Mouse (Mus musculus) urinary bladder, postnatal 4 days (tissue): ENCODE data around the gene Il10rb.
"Not testable (repeated sequence)": the region's sequence is repeated elsewhere in the genome, so short reads cannot be mapped to it uniquely, and the experiment has no call there.

Source experiments
- DNase-seq, 2 experiments: peaks; one replicate each; pipeline ENCODE4 v3.0.0; 2021 to 2022; ENCODE audit warnings: low spot score in 2 of 2

The Il10rb gene

GRCm38 (mm10) chr16:91416357-91416756 lies 10.4 kb downstream of the Il10rb start:
- no peak for DNase-seq

DNA sequence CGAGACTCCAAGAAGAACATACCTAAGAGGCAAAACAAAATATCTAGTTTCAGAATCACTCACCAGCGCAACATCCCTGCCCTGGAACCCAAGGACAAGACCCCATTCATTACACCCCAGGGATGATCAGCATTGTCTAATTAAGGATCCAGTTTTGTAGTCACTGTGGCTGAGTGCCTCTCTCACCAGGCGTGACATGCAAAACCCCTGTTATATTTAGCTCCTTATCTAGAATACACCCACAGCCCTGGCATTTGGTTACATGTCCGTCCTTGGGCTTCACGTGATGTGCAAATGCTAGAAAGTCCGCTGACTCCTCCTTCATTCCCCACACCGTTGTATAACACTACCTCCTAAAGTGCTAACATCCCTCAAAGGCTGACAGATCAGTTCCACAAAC lies 11.0 kb downstream of the Il10rb start:
- no peak for DNase-seq

DNA sequence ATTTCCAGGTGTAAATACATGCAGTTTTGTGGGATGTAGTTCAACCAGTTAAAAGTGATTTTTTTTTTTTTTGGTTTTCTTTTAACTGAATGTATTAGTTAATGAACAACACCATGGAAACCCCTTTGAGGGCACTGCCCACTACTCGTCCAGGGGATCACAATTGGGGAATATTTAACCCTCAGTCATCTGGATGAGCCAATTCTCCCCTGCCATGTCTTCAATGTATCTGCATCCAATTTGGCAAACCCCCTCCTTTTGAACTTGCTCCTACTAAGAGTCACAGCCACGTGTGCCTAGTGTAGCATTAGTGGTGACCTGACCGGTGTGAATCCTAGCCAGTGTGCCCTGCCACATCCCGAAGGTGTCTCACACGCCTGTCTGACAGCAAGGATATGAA lies 12.6 kb downstream of the Il10rb start:
- DNase-seq: no peak

- no peak for DNase-seq
These were observed 19.9 kb downstream of the Il10rb start for GRCm38 (mm10) chr16:91425816-91426215.

GRCm38 (mm10) chr16:91426586-91426985 lies 20.6 kb downstream of the Il10rb start:
- DNase-seq: no peak

DNA sequence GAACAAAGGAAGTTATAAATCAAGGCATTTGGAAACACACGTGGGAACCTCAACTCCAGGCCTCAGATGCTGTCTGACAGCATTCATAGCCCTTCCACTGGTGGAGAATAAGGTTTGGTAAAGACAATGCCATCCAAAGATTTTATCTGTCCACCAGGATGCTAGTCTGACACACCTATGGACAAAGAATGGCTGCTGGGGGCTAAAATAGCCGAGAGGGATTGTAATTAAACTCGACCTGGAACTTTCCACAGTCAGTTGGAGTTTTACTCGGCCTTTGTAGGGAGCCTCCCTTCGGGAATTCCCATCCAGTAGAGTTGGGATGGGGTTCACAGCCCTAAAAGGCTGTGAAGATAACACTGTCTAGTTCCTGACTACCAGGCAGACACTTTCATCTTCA lies 21.5 kb downstream of the Il10rb start:
- DNase-seq: no peak

GRCm38 (mm10) chr16:91428259-91428865 lies 22.4 kb downstream of the Il10rb start:
- no peak for DNase-seq

DNA sequence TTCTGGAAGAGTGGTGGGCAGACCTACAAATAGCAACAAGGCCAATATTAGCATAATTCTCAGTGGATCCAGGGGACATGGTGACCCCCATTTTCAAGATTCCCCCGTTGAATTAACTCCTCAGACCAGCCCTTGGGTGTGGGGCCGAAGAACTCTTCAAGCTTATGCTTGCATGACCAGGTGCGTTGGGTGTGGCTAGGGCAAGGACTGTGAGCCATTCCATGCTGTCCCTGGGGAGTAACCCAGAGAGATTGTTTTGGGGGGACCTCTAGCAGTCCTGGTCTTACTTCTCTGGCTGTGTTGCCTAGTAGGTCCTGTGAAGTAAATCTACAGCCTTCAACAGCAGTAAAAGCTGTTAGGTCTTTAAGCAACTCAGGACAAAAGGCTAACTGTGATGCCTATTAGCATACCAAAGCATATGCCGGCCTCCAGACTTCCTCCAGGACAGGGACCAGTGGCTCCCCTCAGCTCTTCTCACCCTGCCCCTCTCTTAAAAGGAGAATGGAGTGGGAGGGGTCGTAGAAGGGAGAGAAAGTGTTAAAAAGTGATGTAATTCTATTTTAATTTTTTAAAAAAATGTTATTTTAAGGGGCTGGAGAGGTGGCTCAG lies 26.9 kb downstream of the Il10rb start:
- no peak for DNase-seq

DNA sequence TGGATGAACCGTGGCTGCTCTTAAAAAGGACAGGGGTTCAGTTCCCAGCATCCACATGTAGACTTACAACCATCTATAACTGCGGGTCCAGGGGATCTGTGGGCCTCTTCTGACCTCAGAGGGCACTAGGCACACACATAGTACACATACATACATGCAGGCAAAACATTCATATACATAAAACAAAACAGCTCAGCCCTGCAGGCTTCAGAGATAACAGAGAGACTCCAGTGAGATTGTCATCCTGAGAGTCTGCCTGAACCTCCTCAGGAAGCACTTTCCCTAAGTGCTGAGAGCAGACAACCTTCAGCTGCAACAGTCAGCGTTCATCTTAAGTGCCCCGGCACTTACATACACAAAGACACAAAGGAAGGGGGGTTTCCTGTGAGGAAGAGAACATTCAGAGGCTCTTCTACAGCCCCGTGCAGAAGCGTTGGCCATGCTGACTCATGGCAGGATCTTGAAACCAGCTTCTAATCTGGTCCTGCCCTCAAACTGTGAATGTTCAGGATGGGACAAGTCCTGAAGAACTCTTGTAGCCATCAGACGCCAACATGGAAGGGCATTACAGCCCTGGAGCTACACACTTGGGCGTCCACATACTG lies 27.5 kb downstream of the Il10rb start:
- DNase-seq: no peak

DNA sequence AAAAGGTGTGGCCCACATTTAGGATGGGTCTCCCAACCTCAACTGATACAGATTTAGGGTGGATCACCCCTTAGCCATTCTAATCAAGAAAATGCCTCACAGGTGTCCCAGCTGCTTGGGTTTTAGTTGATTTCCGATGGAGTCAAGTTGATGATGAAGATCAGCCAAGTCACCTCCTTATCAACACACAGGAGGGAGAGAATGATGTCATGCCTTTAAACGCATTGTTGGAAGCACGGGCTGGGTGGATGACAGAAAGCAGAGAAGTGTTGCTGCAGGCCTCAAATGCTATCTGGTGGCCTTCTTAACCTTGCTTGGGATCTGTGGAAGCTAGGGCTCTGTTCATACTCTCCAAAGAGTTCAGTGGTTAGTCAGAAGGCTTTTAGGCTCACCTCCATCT lies 28.2 kb downstream of the Il10rb start:
- DNase-seq: no peak

GRCm38 (mm10) chr16:91438081-91438480 lies 32.1 kb downstream of the Il10rb start:
- DNase-seq: no peak

GRCm38 (mm10) chr16:91438599-91438998 lies 32.6 kb downstream of the Il10rb start:
- DNase-seq: not testable (repeated sequence)

DNA sequence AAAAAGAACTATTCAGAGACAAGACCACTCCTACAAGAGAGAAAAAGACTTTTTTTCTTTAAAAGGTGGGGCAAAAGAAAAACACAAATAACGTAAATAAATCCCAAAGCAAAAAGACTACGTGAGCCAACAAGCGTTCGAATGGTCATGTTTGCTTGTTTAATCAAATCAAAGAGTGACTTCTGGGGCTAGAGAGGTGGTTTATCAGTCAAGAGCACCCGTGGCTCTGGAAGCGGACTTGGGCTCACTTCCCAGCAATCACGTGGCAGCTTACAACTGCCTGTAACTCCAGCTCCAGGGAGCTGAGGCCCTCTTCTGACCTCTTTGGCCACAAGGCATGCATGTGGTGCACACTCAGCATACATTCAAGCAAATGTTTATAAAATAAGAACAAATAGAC lies 35.4 kb downstream of the Il10rb start:
- DNase-seq: no peak

- DNase-seq: no peak
These were observed 35.9 kb downstream of the Il10rb start for GRCm38 (mm10) chr16:91441811-91442240.

GRCm38 (mm10) chr16:91442446-91442845 lies 36.5 kb downstream of the Il10rb start:
- no peak for DNase-seq

GRCm38 (mm10) chr16:91443211-91443611 lies 37.2 kb downstream of the Il10rb start:
- DNase-seq: no peak

DNA sequence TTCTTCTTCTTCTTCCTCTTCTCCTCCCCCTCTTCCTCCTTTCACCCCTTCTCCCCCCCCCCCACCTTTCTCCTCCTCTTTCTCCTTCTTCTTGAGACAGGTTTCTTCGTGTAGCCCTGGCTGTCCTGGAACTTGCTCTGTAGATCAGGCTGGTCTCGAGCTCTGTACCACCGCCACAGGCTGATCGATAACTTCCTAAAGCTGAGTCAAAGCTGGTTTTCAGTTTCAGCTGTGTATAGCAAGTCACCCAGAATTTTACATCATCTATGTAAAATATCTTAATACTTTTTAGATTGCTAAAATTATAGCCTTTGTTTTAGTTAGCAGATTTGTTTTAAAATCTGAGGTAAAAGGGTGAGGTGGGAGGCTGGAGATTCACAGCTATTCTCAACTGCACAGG lies 38.9 kb downstream of the Il10rb start:
- DNase-seq: no peak

- DNase-seq: no peak
These were observed 39.6 kb downstream of the Il10rb start for GRCm38 (mm10) chr16:91445566-91445965.

GRCm38 (mm10) chr16:91446778-91447511 lies 41.0 kb downstream of the Il10rb start:
- no peak for DNase-seq

DNA sequence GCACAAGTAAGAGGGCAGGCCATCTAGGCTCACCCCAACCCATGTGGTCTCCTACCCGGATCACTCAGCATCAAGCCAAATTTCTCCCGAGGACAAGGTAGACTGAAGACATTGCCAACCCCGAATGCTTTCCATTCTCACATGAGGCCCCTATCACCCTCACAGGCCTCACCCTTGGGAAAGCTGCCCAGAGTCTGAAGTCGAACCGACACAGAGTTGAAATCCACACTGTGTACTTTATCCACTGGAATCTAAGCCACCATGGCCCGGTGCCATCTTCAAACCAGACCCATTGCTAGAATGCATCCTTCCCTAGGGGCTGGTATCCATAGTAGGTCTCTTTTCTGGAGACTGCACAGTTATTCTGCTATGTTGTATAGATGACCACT lies 41.5 kb downstream of the Il10rb start:
- DNase-seq: no peak

DNA sequence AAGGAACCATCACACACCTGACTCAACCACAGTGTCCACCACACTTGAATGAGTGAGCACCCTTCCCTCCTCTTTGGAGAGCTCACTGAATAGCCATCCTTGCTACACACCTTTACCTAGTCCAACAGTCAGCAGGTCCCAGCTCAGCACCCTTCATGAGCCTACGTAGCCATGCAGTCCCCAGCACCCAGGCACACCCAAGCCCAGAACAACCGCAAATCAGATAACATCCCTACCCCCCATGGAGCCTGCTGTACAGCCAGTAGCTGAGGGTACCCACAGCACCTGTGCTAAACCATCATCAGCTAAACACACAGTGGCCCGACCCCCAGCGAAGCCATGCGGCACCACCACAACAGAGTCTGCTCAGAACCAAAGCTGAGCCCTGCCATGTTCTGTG lies 42.1 kb downstream of the Il10rb start:
- DNase-seq: no peak

- DNase-seq: no peak
These were observed 42.9 kb downstream of the Il10rb start for GRCm38 (mm10) chr16:91448895-91449294.
